Mouse (Mus musculus): ENCODE data around the gene Ggt1. TPM values are rescaled to one million over a fixed set of nuclear protein-coding genes. Genes with fewer than 3 reads are reported as not detected.
A peak's percentile ranks its signal among the peaks of the same experiment; 100 is the strongest.
"Not testable (repeated sequence)": the region's sequence is repeated elsewhere in the genome, so short reads cannot be mapped to it uniquely, and the experiment has no call there.

Ggt1 gene
- polyA plus RNA-seq, 1 experiment from 2014 or later: 1.2 TPM

DNA sequence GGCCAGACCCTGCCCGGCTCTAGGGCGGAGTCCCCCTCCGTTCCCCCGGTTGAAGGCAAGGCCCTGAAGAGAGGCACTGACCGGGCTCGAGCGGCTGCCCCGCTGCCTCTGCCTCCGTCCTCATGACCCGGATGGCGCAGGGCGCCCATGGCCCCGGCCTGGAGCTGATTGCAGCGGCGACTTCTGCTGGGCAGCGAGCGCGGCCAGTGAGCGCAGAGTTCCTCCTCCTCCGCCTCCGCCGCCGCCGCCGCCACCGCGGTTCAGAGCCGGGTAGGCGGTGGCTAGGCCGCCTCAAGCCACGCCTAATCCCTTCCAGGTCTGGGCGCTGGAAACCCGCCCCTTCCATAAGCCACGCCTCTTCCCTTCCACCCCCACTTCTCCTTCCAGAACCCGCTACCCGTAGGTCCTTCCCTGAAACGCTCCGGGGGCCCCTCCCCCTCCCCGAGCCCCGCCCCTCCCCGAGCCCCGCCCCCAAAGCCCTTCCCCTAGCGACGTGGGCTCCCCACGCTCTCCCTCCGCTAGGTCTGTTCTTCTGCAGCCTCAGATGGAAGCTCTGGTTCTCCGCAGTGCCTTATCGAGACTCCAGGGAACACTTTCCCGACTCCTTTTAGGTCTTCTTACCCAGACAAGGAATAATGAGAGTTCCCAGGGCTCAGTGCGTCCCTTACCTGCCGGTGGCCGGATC, 44.2 kb upstream of the Ggt1 start, which contains the start of gene Snrpd3:
Gene Snrpd3, plus strand, starts transcription at position 479 of the 685 bp plus-strand sequence.
- Histone ChIP-seq H3K4me1 (ENCODE audit: control insufficient read depth, insufficient read depth, low read length) (peaks cover 14% of the 10 kb centered on the region; the same call in 1 of the 2 replicates), H3K27ac (ENCODE audit: low read depth, low read length) (peak within 1 kb of the TSS; percentile 96), H3K4me2 (ENCODE audit: low read length) (peak within 1 kb of the TSS; percentile 90), H3K27me3 (replicated peaks; ENCODE audit: control insufficient read depth, insufficient read depth, low read length) (no peaks in the 10 kb centered on the region), H3K36me3 (ENCODE audit: control insufficient read depth, insufficient read depth, low read length) (peaks cover 26% of the 10 kb centered on the region), H3K9me3 (replicated peaks; ENCODE audit: control insufficient read depth, low read length) (no peaks in the 10 kb centered on the region), H3K4me3 (ENCODE audit: low read depth, low read length) (peak within 1 kb of the TSS; percentile 85), H3K9ac (ENCODE audit: low read length) (peak within 1 kb of the TSS; percentile 94)
- DNase-seq (ENCODE audit: low spot score) (peak; percentile 98), ATAC-seq (peak; percentile 96)
- WGBS: under 1% methylated on average over 47 of the region's 52 CpGs

DNA sequence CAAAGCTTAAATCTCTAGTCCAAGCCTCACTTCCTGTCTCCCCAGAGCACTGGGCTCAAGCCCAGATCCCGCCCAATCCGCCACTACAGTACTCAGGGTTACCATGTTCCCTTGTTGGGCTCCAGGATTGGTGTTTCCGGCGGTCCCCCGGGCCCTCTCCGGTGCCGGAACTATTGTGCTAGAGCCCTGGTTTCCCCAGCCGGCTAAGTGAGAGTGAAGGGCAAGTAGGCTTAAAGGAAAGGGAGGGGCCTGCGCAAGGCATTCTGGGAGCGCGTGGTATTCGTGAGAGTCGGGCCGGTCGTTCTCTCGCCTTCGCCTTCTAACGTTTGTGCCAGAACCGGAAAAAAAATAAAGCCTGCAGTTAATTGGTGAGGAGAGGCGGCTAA, 43.7 kb upstream of the Ggt1 start, which contains the start of gene Gucd1:
Gene Gucd1, minus strand, starts transcription at position 215 of the 386 bp plus-strand sequence.
- Histone ChIP-seq H3K9ac (ENCODE audit: low read length) (peak within 1 kb of the TSS; percentile 94), H3K4me3 (ENCODE audit: low read depth, low read length) (peak within 1 kb of the TSS; percentile 85), H3K36me3 (ENCODE audit: control insufficient read depth, insufficient read depth, low read length) (peaks cover 26% of the 10 kb centered on the region), H3K27ac (ENCODE audit: low read depth, low read length) (peak within 1 kb of the TSS; percentile 96), H3K4me1 (ENCODE audit: control insufficient read depth, insufficient read depth, low read length) (peaks cover 14% of the 10 kb centered on the region; the same call in 1 of the 2 replicates), H3K27me3 (replicated peaks; ENCODE audit: control insufficient read depth, insufficient read depth, low read length) (no peaks in the 10 kb centered on the region), H3K9me3 (replicated peaks; ENCODE audit: control insufficient read depth, low read length) (no peaks in the 10 kb centered on the region), H3K4me2 (ENCODE audit: low read length) (peak within 1 kb of the TSS; percentile 90)
- DNase-seq (ENCODE audit: low spot score) (peak; percentile 97), ATAC-seq (peak; percentile 94)
- WGBS: under 1% methylated on average over 20 of the region's 20 CpGs

DNA sequence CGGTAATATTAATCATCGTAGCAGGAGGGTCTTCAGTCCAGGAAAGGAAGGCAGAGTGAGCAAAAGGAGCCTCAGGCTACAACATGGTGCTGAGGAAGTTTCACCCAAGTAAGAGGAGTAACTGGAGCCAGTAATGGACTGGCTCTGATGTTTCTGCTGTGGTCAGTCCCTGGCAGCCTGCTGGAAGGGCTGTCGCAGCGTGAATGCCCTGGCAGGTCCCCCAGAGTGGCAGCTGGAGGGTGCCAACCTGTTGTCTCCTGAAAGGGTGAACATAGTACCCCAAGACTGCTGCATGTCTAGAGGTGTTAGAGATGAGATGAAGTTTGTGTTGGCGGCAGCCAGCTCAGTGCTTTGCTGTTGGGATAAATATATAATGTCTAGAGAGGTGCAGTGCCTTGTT, 40.8 kb upstream of the Ggt1 start:
- peaks cover 52% of the 10 kb centered on the region for H3K36me3 ChIP-seq (ENCODE audit: control insufficient read depth, insufficient read depth, low read length)
- WGBS: 94% methylated on average over 5 of the region's 5 CpGs
- H3K9me3 ChIP-seq (replicated peaks; ENCODE audit: control insufficient read depth, low read length): no peaks in the 10 kb centered on the region

DNA sequence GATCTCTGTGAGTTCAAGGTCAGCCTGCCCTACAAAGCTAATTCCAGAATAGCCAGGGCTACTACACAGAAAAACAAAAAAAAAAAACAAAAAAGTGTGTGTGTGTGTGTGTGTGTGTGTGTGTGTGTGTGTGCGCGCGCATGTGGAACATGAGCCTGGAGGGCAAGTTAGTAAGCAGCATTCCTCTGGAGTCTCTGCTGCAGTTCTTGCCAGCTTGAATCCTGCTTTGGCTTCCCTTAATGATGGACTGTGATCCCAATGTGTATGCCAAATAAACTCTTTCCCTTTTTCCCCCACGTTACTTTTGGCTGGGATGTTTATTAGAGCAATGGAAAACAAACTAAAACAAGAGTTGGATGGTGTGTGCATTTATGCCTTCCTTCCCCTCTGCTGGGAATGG, 39.8 kb upstream of the Ggt1 start:
- DNase-seq (ENCODE audit: low spot score): no peak
- H3K4me3 ChIP-seq (ENCODE audit: low read depth, low read length): no peak overlapping the region
- no peaks in the 10 kb centered on the region for H3K27me3 ChIP-seq (replicated peaks; ENCODE audit: control insufficient read depth, insufficient read depth, low read length)
- no peaks in the 10 kb centered on the region for H3K9me3 ChIP-seq (replicated peaks; ENCODE audit: control insufficient read depth, low read length)
- H3K4me2 ChIP-seq (ENCODE audit: low read length): no peak overlapping the region
- peaks cover 60% of the 10 kb centered on the region for H3K36me3 ChIP-seq (ENCODE audit: control insufficient read depth, insufficient read depth, low read length)
- no peak overlapping the region for H3K27ac ChIP-seq (ENCODE audit: low read depth, low read length)
- H3K4me1 ChIP-seq (ENCODE audit: control insufficient read depth, insufficient read depth, low read length): peaks cover 7% of the 10 kb centered on the region; the same call in 1 of the 2 replicates
- no peak for ATAC-seq
- H3K9ac ChIP-seq (ENCODE audit: low read length): no peak overlapping the region
- WGBS: 95% methylated on average over 4 of the region's 4 CpGs

More for the DNA sequence above, 40.8 kb upstream of the Ggt1 start:
- no peak for DNase-seq (ENCODE audit: low spot score)
- Histone ChIP-seq H3K4me2 (ENCODE audit: low read length) (no peak overlapping the region), H3K9ac (ENCODE audit: low read length) (no peak overlapping the region), H3K4me1 (ENCODE audit: control insufficient read depth, insufficient read depth, low read length) (peaks cover 14% of the 10 kb centered on the region; the same call in 1 of the 2 replicates), H3K27me3 (replicated peaks; ENCODE audit: control insufficient read depth, insufficient read depth, low read length) (no peaks in the 10 kb centered on the region), H3K27ac (ENCODE audit: low read depth, low read length) (no peak overlapping the region), H3K4me3 (ENCODE audit: low read depth, low read length) (no peak overlapping the region)
- ATAC-seq: no peak

DNA sequence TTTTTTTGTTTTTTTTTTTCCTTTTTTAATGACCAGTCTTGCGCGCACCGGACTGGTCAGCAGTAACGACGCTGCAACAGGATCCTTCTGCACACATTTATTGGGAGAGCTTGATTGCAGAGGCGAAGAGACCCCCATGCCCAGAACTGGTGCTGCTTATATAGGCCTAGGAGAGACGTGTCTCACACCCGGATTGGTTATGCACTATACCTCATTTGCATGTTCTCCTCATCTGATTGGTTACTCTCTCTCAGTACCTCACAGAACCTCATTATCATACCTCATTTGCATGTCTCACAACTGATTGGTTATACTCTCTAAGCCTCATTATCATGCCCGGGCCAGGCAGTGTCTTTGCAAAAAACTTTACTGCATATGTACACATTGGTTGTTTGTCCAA, 36.0 kb upstream of the Ggt1 start:
- H3K9ac ChIP-seq (ENCODE audit: low read length); H3K4me1 ChIP-seq (ENCODE audit: control insufficient read depth, insufficient read depth, low read length); H3K9me3 ChIP-seq (replicated peaks; ENCODE audit: control insufficient read depth, low read length); H3K4me2 ChIP-seq (ENCODE audit: low read length); H3K4me3 ChIP-seq (ENCODE audit: low read depth, low read length); DNase-seq (ENCODE audit: low spot score); H3K27ac ChIP-seq (ENCODE audit: low read depth, low read length); ATAC-seq; H3K27me3 ChIP-seq (replicated peaks; ENCODE audit: control insufficient read depth, insufficient read depth, low read length): not testable (repeated sequence)
- WGBS: 92% methylated on average over 9 of the region's 9 CpGs
- H3K36me3 ChIP-seq (ENCODE audit: control insufficient read depth, insufficient read depth, low read length): peaks cover 61% of the 10 kb centered on the region

DNA sequence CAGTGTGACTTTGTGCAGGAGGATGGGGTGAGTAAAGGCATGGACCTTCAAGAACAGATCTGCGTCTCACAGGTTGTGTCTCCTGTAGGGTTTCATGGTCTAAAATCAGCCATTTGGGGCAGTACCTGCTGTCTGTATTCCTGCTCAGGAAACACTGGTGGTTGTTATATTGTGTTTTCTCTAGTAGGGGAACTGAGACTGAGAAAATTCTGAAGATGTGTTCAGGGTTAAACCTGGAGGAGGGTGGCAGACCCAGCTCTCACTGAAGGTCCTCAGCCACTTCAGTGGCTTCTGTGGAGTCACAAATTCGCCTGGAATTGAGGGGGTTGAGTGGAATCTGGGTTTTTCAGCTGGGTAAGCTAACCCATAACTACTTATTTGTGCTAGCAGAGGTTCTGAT, 31.1 kb upstream of the Ggt1 start:
- WGBS: 90% methylated on average over 2 of the region's 2 CpGs
- peaks cover 58% of the 10 kb centered on the region for H3K36me3 ChIP-seq (ENCODE audit: control insufficient read depth, insufficient read depth, low read length)

DNA sequence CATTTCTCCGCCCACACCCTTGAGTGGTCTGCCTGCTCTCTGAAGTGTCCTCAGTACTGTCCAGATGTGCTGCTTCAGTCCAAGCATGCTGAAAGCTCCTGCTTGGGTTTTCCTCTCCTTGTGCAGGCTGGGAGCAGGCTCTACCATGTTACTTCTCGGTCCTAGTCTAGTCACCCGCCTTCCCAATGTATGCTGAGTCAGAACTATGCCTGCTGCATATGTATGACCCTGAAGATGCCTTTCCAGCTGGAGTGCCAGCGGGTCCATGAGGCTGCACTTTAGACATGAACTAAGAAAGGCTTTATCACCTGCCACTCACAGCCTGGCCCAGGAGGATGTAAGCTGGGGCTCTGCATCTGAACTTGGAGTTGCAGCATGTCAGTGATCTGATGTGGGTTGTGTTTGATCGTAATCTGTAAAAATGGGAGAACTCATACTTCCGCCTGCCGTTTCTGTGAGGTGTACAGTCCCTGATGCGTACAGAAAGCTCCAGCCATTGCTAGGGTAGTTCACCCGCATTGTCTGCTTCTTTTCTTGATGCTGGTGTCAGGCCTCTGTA, 29.8 kb upstream of the Ggt1 start:
- H3K9me3 ChIP-seq (replicated peaks; ENCODE audit: control insufficient read depth, low read length): no peaks in the 10 kb centered on the region
- no peak for ATAC-seq
- H3K27ac ChIP-seq (ENCODE audit: low read depth, low read length): no peak overlapping the region
- no peaks in the 10 kb centered on the region for H3K27me3 ChIP-seq (replicated peaks; ENCODE audit: control insufficient read depth, insufficient read depth, low read length)
- DNase-seq (ENCODE audit: low spot score): no peak
- no peak overlapping the region for H3K9ac ChIP-seq (ENCODE audit: low read length)
- no peaks in the 10 kb centered on the region for H3K4me1 ChIP-seq (ENCODE audit: control insufficient read depth, insufficient read depth, low read length)
- H3K36me3 ChIP-seq (ENCODE audit: control insufficient read depth, insufficient read depth, low read length): peaks cover 59% of the 10 kb centered on the region
- 85% methylated on average over 9 of the region's 9 CpGs for WGBS
- no peak overlapping the region for H3K4me3 ChIP-seq (ENCODE audit: low read depth, low read length)
- no peak overlapping the region for H3K4me2 ChIP-seq (ENCODE audit: low read length)

More for the DNA sequence above, 31.1 kb upstream of the Ggt1 start:
- ATAC-seq (no peak), DNase-seq (ENCODE audit: low spot score) (no peak)
- Histone ChIP-seq H3K27ac (ENCODE audit: low read depth, low read length) (no peak overlapping the region), H3K4me2 (ENCODE audit: low read length) (no peak overlapping the region), H3K4me1 (ENCODE audit: control insufficient read depth, insufficient read depth, low read length) (no peaks in the 10 kb centered on the region), H3K4me3 (ENCODE audit: low read depth, low read length) (no peak overlapping the region), H3K27me3 (replicated peaks; ENCODE audit: control insufficient read depth, insufficient read depth, low read length) (no peaks in the 10 kb centered on the region), H3K9me3 (replicated peaks; ENCODE audit: control insufficient read depth, low read length) (no peaks in the 10 kb centered on the region), H3K9ac (ENCODE audit: low read length) (no peak overlapping the region)

DNA sequence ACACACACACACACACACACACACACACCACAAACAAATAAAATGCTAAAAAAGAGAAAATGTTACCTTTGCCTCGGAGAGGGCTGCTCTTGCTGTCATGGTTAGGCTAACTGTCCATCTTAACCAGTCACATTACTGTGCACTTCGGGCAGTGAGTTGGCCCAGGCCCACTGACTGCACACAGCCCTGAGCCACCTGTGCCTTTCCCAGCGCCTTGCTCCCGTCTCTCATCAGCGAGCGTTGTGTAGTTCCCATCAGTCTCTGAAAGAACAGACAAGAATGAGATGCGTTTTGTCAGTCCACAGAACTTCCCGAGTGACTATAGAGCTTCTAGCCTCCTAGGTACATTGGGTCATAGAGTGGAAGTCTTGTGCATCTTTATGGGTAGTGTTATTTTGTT, 27.2 kb upstream of the Ggt1 start:
- no peaks in the 10 kb centered on the region for H3K4me1 ChIP-seq (ENCODE audit: control insufficient read depth, insufficient read depth, low read length)
- H3K27ac ChIP-seq (ENCODE audit: low read depth, low read length): no peak overlapping the region
- no peak overlapping the region for H3K4me3 ChIP-seq (ENCODE audit: low read depth, low read length)
- WGBS: 87% methylated on average over 8 of the region's 8 CpGs
- no peak overlapping the region for H3K9ac ChIP-seq (ENCODE audit: low read length)
- no peak overlapping the region for H3K4me2 ChIP-seq (ENCODE audit: low read length)
- H3K27me3 ChIP-seq (replicated peaks; ENCODE audit: control insufficient read depth, insufficient read depth, low read length): no peaks in the 10 kb centered on the region
- no peaks in the 10 kb centered on the region for H3K9me3 ChIP-seq (replicated peaks; ENCODE audit: control insufficient read depth, low read length)
- peaks cover 56% of the 10 kb centered on the region for H3K36me3 ChIP-seq (ENCODE audit: control insufficient read depth, insufficient read depth, low read length)
- DNase-seq (ENCODE audit: low spot score): no peak
- ATAC-seq: no peak

DNA sequence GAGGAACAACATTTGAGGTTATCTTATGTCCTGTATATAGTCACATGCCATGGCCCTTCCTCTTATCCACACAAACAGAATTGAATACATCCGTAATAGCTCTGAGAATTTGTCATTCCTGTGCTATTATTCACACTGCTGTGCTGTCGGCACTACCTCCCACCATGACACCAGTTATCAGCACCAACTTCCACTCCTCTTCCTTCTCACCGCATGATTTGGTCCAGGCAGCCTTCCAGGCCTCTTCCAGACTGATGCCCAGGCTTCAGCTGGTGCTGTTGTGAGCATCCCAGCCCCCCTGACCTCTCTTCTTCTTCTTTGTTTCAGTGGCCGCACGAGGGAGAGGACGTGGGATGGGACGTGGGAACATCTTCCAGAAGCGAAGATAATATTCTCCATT, 26.5 kb upstream of the Ggt1 start:
- DNase-seq (ENCODE audit: low spot score) (no peak), ATAC-seq (no peak)
- no peak overlapping the region for H3K4me3 ChIP-seq (ENCODE audit: low read depth, low read length)
- H3K9ac ChIP-seq (ENCODE audit: low read length): no peak overlapping the region
- H3K36me3 ChIP-seq (ENCODE audit: control insufficient read depth, insufficient read depth, low read length): peaks cover 53% of the 10 kb centered on the region
- H3K4me2 ChIP-seq (ENCODE audit: low read length): no peak overlapping the region
- H3K27ac ChIP-seq (ENCODE audit: low read depth, low read length): no peak overlapping the region
- H3K27me3 ChIP-seq (replicated peaks; ENCODE audit: control insufficient read depth, insufficient read depth, low read length): no peaks in the 10 kb centered on the region
- WGBS: 91% methylated on average over 8 of the region's 8 CpGs
- H3K9me3 ChIP-seq (replicated peaks; ENCODE audit: control insufficient read depth, low read length): no peaks in the 10 kb centered on the region
- no peaks in the 10 kb centered on the region for H3K4me1 ChIP-seq (ENCODE audit: control insufficient read depth, insufficient read depth, low read length)

All from forebrain, embryonic 14.5 days (tissue).